Mouse (Mus musculus) G1E (cell line): Measurements from ENCODE around the gene Pllp. TPM values are rescaled to one million over a fixed set of nuclear protein-coding genes. Genes with fewer than 3 reads are reported as not detected.

Experiments
- ATAC-seq: 2 replicates; pipeline ENCODE4 v1.8.0; 2016; ENCODE audit warnings: mild to moderate bottlenecking; ENCODE audit not compliant: insufficient number of reproducible peaks, poor library complexity, low FRiP score, severe bottlenecking; ENCODE audit errors: extremely low read depth
- DNase-seq: peaks from one replicate; pipeline ENCODE4 v3.0.0; 2012; ENCODE audit warnings: low spot score
- H3K27me3 ChIP-seq: 2 replicates; pipeline ENCODE4 v1.6.1; 2012; ENCODE audit warnings: mild to moderate bottlenecking, low read length, inconsistent platforms; ENCODE audit not compliant: insufficient read depth
- H3K36me3 ChIP-seq: replicated peaks from 2 replicates; pipeline ENCODE3; 2012; ENCODE audit warnings: mild to moderate bottlenecking, inconsistent platforms
- H3K4me1 ChIP-seq: 2 replicates; pipeline ENCODE4 v1.6.1; 2012; ENCODE audit warnings: low read depth, low read length, inconsistent platforms, mixed read lengths; ENCODE audit not compliant: insufficient read depth
- H3K4me3 ChIP-seq: 2 replicates; pipeline ENCODE4 v1.5.1; 2012; ENCODE audit warnings: low read depth, mild to moderate bottlenecking, inconsistent platforms, low read length, moderate library complexity, mixed read lengths
- H3K9me3 ChIP-seq: replicated peaks from 2 replicates; pipeline ENCODE4 v1.6.1; 2012; ENCODE audit warnings: inconsistent platforms
- CTCF ChIP-seq: IDR thresholded peaks from 2 replicates; pipeline ENCODE4 v1.5.1; 2012; ENCODE audit warnings: low read depth, low read length, inconsistent platforms, mixed read lengths
- GATA1 ChIP-seq: IDR thresholded peaks from 2 replicates; pipeline ENCODE4 v1.6.1; 2012; ENCODE audit warnings: borderline replicate concordance, low read length, inconsistent platforms, mixed read lengths
- GATA2 ChIP-seq: IDR thresholded peaks from 2 replicates; pipeline ENCODE4 v1.6.1; 2012; ENCODE audit warnings: low read depth, low read length, inconsistent platforms, borderline replicate concordance
- POLR2AphosphoS5 ChIP-seq: IDR thresholded peaks from 2 replicates; pipeline ENCODE4 v1.6.1; 2012; ENCODE audit warnings: low read depth, low read length, inconsistent platforms; ENCODE audit not compliant: insufficient replicate concordance
- TAL1 ChIP-seq: conservative IDR thresholded peaks from 2 replicates; pipeline ENCODE4 v1.6.1; 2012; ENCODE audit warnings: low read depth, low read length, inconsistent platforms, mixed read lengths
- polyA plus RNA-seq: library from polyadenylated mRNA; stranded (reverse); fragments of >175 nt; gene quantifications from 2 replicates; pipeline ENCODE4 v1.2.3, GENCODE M21; 2012
- total RNA-seq, 2 experiments: library from RNA; stranded (forward) in 1 of 2; stranded (reverse) in 1 of 2; fragments of 200-1000 nt in 1 of 2; fragments of >200 nt in 1 of 2; fragmentation: Nextera tagmentation in 1 of 2; gene quantifications; 2 replicates each; pipeline ENCODE4 v1.2.3; 2014 to 2017

Gene Pllp
- total RNA-seq (2014; fragmentation: Nextera tagmentation) (not detected in 2 replicates), total RNA-seq (2017) (0.12 and 0.22 TPM in 2 replicates), polyA plus RNA-seq (not detected in 2 replicates)

- H3K36me3 ChIP-seq: no peaks in the 10 kb centered on the region
- peaks cover 62% of the 10 kb centered on the region for H3K27me3 ChIP-seq
- ATAC-seq (no peak), DNase-seq (no peak)
- peak within 1 kb of the TSS; percentile 55; the same call in 1 of the 2 replicates for H3K4me3 ChIP-seq
- H3K4me1 ChIP-seq: peaks cover 12% of the 10 kb centered on the region
- 0 out of 2 replicates have a peak, but pooled peaks cover 2% of the 10 kb centered on the region for H3K9me3 ChIP-seq
- TF ChIP-seq TAL1 (no peak), GATA2 (no peak), POLR2AphosphoS5 (no peak), CTCF (no peak), GATA1 (no peak)
These were observed at the start of gene Pllp for GRCm38 (mm10) chr8:94695994-94696384. Pllp (minus strand) TSS chr8:94696278.

GRCm38 (mm10) chr8:94745476-94746184 lies 49.6 kb upstream of the Pllp start, which contains the start of gene Ccl22:
Ccl22 (plus strand) TSS chr8:94745590.
- ATAC-seq (no peak), DNase-seq (no peak)
- H3K9me3 ChIP-seq: no peaks in the 10 kb centered on the region
- TF ChIP-seq CTCF: no peak
- TF ChIP-seq TAL1: no peak
- TF ChIP-seq POLR2AphosphoS5: no peak
- no peak for TF ChIP-seq GATA2
- no peak for TF ChIP-seq GATA1
- H3K36me3 ChIP-seq: no peaks in the 10 kb centered on the region
- no peak within 1 kb of the TSS for H3K4me3 ChIP-seq
- H3K4me1 ChIP-seq: no peaks in the 10 kb centered on the region
- H3K27me3 ChIP-seq: peaks cover 13% of the 10 kb centered on the region

GRCm38 (mm10) chr8:94744972-94745371 lies 48.9 kb upstream of the Pllp start:
- ATAC-seq (no peak), DNase-seq (no peak)
- H3K4me3 ChIP-seq: no peak overlapping the region
- H3K36me3 ChIP-seq: no peaks in the 10 kb centered on the region
- H3K4me1 ChIP-seq: no peaks in the 10 kb centered on the region
- no peaks in the 10 kb centered on the region for H3K9me3 ChIP-seq
- H3K27me3 ChIP-seq: peaks cover 12% of the 10 kb centered on the region
- TF ChIP-seq TAL1 (no peak), CTCF (no peak), GATA2 (no peak)

DNA sequence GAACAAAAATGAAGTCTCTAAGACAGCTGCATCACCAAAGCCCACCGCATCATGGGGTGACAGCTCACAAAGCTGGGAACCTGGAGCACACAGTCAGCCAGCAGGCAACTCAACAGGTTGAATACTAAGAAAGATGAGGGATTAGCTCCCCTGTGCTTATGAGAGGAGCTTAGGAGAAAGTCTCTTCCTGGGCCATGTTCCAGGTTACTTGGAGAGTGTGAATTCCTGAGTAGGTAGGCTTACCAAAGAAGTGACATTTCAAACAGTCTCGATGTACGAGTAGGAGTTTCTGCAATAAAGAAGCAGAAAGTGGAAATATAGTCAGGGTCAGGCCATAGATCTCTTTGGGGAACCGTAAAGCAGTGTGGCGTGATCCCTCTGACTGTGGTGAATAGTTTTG lies 48.4 kb upstream of the Pllp start:
- Histone ChIP-seq H3K4me1 (no peaks in the 10 kb centered on the region), H3K27me3 (peaks cover 9% of the 10 kb centered on the region), H3K36me3 (no peaks in the 10 kb centered on the region), H3K9me3 (no peaks in the 10 kb centered on the region), H3K4me3 (no peak overlapping the region)
- ATAC-seq (no peak), DNase-seq (no peak)
- TF ChIP-seq CTCF: no peak
- TF ChIP-seq POLR2AphosphoS5: no peak
- no peak for TF ChIP-seq TAL1
- no peak for TF ChIP-seq GATA1
- no peak for TF ChIP-seq GATA2

- Histone ChIP-seq H3K27me3 (peaks cover 4% of the 10 kb centered on the region; the same call in 1 of the 2 replicates), H3K4me1 (no peaks in the 10 kb centered on the region), H3K36me3 (no peaks in the 10 kb centered on the region), H3K4me3 (no peak overlapping the region), H3K9me3 (no peaks in the 10 kb centered on the region)
- no peak for ATAC-seq
- DNase-seq: no peak
- no peak for TF ChIP-seq CTCF
- no peak for TF ChIP-seq TAL1
- TF ChIP-seq GATA1: no peak
- TF ChIP-seq POLR2AphosphoS5: no peak
- no peak for TF ChIP-seq GATA2
These were observed 45.6 kb upstream of the Pllp start for GRCm38 (mm10) chr8:94741726-94742125.

DNA sequence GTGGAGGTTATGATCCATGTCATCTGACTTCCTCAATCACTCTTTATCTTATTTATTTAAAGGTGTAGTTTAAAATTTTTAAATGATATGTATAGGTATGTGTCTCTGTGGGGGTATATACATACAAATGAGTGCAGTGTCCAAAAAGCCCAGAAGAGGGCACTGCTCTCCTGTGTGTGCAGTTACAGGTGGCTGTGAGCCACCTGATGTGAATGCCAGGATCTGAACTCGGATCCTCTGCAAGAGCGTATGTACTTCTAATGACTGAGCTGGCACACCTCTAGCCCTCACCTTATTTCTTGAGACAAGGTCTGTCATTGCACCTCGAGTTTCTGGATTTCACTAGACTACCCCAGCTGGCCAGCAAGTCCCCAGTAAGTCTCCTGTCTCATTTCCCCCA lies 44.5 kb upstream of the Pllp start:
- Histone ChIP-seq H3K4me1 (peaks cover 3% of the 10 kb centered on the region; the same call in 1 of the 2 replicates), H3K9me3 (no peaks in the 10 kb centered on the region), H3K27me3 (peaks cover 4% of the 10 kb centered on the region; the same call in 1 of the 2 replicates), H3K4me3 (no peak overlapping the region), H3K36me3 (no peaks in the 10 kb centered on the region)
- ATAC-seq: no peak
- TF ChIP-seq GATA2 (no peak), POLR2AphosphoS5 (no peak), CTCF (no peak), TAL1 (no peak), GATA1 (no peak)
- no peak for DNase-seq
